Mouse (Mus musculus): ENCODE results near the gene Tax1bp1.
A peak's percentile ranks its signal among the peaks of the same experiment; 100 is the strongest.

Gene Tax1bp1

DNA sequence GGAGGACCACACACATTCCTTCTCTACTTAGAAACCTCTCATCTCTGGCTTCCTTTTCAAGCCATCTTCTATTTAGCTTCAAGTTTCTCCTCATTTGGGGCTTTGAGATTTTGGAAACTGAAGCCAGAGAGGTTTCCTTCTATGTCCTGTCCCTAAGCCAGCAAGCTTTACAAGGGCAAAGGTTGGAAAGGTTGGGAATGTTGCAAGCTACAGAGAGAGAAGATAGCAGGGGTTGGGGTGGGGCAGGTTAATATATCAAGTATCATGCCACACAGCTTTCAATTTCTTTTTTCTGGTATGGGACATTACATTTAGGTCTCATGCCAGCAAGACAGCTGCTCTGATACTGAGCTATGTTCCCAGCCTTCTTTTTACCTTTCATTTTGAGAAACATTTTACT is 8.2 kb upstream of the Tax1bp1 start:
- DNase-seq (ENCODE audit: low read depth) = no peak

DNA sequence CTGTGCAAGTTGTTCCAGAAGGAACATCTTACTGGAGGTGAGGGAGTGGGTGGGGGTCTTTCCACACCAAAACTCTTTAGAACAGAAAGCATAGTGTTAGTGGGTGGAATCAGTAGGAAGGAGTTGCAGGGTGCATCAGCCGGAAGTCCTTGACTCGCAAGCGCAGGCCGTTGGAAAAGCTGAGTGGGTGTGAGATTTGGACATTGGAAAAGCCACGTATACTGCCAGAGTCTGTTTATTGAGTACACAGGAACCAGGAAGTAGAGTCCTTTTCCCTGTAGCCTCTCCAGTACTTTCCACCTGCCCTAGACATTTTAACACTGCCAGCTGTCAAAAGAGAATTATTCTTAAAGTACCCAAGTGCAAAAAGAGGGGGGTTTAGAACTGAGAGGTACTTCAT is 5.7 kb upstream of the Tax1bp1 start:
- DNase-seq (ENCODE audit: low read depth) = no peak

DNA sequence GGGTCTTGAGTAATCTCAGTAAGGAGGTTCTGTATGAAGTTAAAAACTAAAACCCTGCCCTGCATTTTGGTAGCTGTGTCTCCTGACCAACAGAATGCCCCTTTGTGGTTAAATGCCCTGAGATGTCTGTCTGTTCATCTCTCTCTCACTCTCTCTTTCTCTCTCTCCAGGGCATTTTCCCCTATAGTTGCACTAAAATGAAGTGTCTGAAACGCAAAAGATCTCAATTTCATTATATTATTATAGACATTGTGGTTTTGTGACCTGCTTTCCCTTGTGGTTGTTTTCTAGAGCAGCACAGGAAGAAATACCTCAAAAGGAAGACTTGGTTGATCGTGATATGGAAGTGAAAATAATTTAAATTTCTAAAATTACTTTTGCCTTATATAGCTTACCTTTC is 966 bp upstream of the Tax1bp1 start:
- DNase-seq (ENCODE audit: low read depth) = no peak

DNA sequence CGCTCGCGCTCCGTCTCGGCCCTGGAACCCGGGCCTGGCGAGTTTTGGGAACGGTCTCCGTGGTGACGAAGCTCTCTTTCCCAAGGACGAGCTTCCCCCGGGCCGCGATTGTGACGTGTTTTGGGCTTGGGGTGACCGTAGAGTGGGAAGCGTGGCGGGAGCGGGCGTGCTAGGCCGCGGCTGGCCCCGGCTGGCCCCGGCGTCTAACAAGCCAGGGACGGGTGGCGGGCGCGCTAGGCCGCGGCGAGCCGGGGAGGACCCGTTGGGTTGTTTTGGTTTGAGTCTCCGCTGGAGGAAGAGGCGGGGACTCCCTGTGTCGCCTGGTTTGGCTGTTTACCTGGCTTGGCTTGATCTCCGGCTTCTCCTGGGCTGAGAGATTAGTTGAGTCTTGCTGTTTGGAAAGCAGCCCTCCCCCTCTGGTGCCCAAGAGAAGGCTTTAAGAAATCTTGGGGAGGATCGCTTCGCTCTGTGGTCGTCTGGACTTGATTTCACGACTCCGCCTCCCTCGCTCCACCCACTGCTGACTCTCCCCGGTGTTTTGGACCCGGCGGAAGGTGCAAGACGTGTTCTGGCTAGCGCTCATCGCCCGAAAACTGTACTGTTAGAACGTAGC is 474 bp downstream of the Tax1bp1 start:
- DNase-seq (ENCODE audit: low read depth) = peak; percentile 90

GRCm38 (mm10) chr6:52717493-52718192 is 4.1 kb downstream of the Tax1bp1 start:
- DNase-seq (ENCODE audit: low read depth) = no peak

DNA sequence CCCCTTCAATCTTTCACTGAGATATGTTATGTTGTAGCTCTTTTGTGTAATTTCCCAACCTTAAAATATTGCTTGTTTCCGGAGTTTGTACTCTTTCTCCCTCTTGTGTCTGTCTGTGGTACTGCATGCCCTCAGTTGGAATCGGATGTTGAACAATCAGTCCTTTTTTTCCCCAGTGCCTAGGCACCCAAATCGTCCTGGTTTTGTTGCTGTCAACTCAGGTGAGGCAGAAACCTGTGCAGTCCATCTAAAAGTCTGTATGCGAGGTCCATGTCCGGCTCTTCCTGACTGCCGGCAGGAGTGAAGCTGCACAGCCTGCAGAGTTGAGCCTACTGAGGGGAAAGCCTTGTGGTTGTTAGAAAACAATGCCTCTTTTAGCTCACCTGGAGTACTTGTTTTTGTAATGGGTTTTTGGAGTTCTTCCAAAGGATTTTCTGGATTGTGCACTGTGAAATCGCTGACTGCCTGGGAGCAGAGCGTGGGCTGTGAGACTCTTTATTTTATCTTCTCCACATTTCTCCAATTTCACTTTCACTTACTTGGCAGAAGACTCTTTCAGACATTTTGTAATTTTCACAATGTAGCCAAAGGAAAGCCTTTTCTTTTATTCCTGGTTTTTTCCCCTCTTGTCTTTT is 11.4 kb downstream of the Tax1bp1 start:
- peak; percentile 86 for DNase-seq (ENCODE audit: low read depth)

DNA sequence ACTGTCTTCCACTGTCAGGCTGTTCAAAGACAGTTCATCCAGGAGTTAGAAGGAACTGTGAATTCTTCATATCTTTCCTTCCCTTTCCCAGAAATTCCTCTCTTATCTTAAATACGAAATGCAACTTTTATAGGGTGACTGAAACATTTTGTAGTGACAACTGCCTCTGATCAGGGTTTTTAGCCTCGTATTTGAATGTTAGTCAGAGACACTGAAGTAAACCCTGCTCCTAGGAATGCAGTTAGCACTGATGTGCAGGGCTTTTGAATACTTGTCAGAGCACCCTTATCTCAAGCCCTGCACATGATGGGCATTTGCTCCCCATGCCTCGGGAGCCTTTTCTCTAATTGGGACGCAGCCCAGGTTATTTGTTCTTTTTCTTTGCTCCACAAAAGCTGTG is 16.8 kb downstream of the Tax1bp1 start:
- no peak for DNase-seq (ENCODE audit: low read depth)

DNA sequence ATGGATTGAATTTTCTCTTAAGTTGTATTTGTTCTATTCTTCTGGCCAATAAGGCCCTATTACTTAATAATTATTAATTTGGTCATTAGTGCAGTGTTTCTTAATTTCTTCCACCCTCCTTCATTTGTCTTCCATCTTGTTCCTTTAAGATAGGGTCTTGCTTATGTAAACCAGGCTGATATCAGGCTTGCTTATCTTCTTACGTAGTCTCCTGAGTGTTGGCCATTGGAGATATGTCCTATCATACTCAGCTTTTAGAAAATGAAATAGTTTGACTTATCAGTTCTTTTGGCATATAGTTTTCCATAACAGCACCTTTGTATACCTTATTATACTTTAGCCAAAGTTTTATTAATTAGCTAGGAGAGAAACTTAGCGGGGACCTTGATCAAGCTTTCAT is 21.1 kb downstream of the Tax1bp1 start:
- DNase-seq (ENCODE audit: low read depth) = no peak

- no peak for DNase-seq (ENCODE audit: low read depth)
Measured at GRCm38 (mm10) chr6:52752832-52753231, 39.3 kb downstream of the Tax1bp1 start.

DNA sequence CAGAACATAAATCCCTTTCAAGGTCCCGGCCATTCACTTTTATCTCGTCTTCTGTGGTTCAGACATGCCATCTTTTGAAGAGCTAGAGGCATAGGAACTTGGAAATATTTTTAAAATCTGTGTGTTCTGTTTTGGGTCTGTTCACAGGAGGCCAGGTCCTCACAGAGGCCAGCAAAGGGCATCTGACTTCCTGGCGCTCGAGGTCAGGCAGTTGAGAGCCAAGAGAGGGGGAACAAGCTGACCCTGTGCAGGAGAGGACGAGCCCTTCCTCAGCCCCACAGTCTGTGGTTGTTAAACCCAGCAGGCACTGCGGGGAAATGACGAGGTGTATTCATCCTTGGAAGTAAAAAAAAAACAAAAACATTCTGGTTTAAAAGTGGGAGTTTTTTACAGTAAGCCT is 51.7 kb downstream of the Tax1bp1 start:
- no peak for DNase-seq (ENCODE audit: low read depth)

- no peak for DNase-seq (ENCODE audit: low read depth)
Measured at GRCm38 (mm10) chr6:52770789-52771188, 57.3 kb downstream of the Tax1bp1 start.

- DNase-seq (ENCODE audit: low read depth) = no peak
Measured at GRCm38 (mm10) chr6:52773132-52773531, 59.6 kb downstream of the Tax1bp1 start.

- no peak for DNase-seq (ENCODE audit: low read depth)
Measured at GRCm38 (mm10) chr6:52775350-52775749, 61.8 kb downstream of the Tax1bp1 start.

GRCm38 (mm10) chr6:52775956-52776355 is 62.4 kb downstream of the Tax1bp1 start:
- DNase-seq (ENCODE audit: low read depth) = no peak

GRCm38 (mm10) chr6:52777034-52777433 is 63.5 kb downstream of the Tax1bp1 start:
- no peak for DNase-seq (ENCODE audit: low read depth)

DNA sequence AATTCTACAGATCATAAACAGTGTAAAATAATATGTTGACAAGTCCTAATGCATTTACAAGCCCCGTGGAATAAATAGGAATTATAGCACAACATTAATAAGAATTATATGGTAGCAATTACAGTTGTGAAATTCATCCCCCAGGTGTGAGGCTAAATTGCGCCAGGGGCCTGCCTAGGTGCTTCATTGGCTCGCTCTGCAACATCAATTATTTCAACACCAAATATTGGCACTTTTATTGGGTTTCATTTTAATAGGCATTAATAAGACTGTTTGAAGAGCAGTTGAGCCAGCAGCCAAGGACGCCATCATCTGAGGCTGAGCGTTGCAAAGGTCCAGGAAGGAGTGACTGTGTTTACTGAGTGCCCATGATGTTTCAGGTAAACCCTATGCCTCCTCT is 65.0 kb downstream of the Tax1bp1 start:
- no peak for DNase-seq (ENCODE audit: low read depth)

- no peak for DNase-seq (ENCODE audit: low read depth)
Measured at GRCm38 (mm10) chr6:52779546-52779945, 66.0 kb downstream of the Tax1bp1 start.

GRCm38 (mm10) chr6:52790316-52790715 is 76.8 kb downstream of the Tax1bp1 start:
- no peak for DNase-seq (ENCODE audit: low read depth)

- no peak for DNase-seq (ENCODE audit: low read depth)
Measured at GRCm38 (mm10) chr6:52790781-52791180, 77.3 kb downstream of the Tax1bp1 start.

DNA sequence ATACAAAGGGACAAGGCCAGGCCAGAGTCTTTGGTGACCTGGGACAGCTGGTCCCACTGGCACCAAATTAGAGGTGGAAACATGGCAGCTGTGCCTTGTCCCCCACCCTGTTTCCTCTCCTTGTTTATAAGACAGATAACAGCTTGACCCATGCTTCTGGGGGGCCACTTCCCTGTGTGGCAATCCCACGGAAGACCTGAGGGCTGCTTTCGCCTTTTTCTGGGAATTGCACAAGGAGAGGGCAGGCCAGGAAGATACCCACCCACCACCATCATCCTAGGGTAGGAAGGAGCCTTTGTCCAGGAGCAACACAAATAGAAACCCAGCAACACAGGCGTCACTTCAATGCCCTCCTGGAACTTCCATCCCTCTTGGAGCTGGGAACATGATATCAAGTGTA is 78.9 kb downstream of the Tax1bp1 start:
- no peak for DNase-seq (ENCODE audit: low read depth)

- no peak for DNase-seq (ENCODE audit: low read depth)
Measured at GRCm38 (mm10) chr6:52795029-52795841, 81.7 kb downstream of the Tax1bp1 start.

- peak; percentile 28 for DNase-seq (ENCODE audit: low read depth)
Measured at GRCm38 (mm10) chr6:52796035-52796598, 82.6 kb downstream of the Tax1bp1 start.

All from NIH3T3 (cell line).